Mouse (Mus musculus) heart, embryonic 16.5 days (tissue): ENCODE results near the gene Lrmda. TPM values are rescaled to one million over a fixed set of nuclear protein-coding genes. Genes with fewer than 3 reads are reported as not detected.

Experiments used
- ATAC-seq: fragments of 200-750 bp; cut with Nextera tagmentation; replicated peaks from 2 replicates; pipeline ENCODE4 v1.8.0; 2017; ENCODE audit warnings: moderate number of reproducible peaks; ENCODE audit not compliant: insufficient read depth, low FRiP score; ENCODE audit errors: extremely low read depth
- H3K27ac ChIP-seq: fragments of 300-500 bp; sonication (generic); 2 replicates; pipeline ENCODE4 v1.5.1; 2014; ENCODE audit warnings: mild to moderate bottlenecking, low read length, control low read depth, moderate library complexity
- H3K27me3 ChIP-seq: fragments of 300-500 bp; sonication (generic); 2 replicates; pipeline ENCODE4 v1.6.1; 2014; ENCODE audit warnings: low read length, mixed read lengths; ENCODE audit not compliant: control insufficient read depth, insufficient read depth
- H3K36me3 ChIP-seq: fragments of 300-500 bp; sonication (generic); 2 replicates; pipeline ENCODE4 v1.6.1; 2014; ENCODE audit not compliant: control insufficient read depth, insufficient read depth
- H3K4me1 ChIP-seq: fragments of 300-500 bp; sonication (generic); 2 replicates; pipeline ENCODE4 v1.6.1; 2014; ENCODE audit warnings: low read length, mixed read lengths; ENCODE audit not compliant: control insufficient read depth, insufficient read depth
- H3K4me2 ChIP-seq: fragments of 300-500 bp; sonication (generic); 2 replicates; pipeline ENCODE4 v1.6.1; 2014; ENCODE audit warnings: low read depth, mild to moderate bottlenecking, control low read depth, low read length
- H3K4me3 ChIP-seq: fragments of 300-500 bp; sonication (generic); 2 replicates; pipeline ENCODE4 v1.5.1; 2014; ENCODE audit warnings: mild to moderate bottlenecking, control low read depth, low read length
- H3K9ac ChIP-seq: fragments of 300-500 bp; sonication (generic); 2 replicates; pipeline ENCODE4 v1.6.1; 2014; ENCODE audit warnings: low read length, control low read depth
- H3K9me3 ChIP-seq: fragments of 300-500 bp; sonication (generic); replicated peaks from 2 replicates; pipeline ENCODE4 v1.6.1; 2016; ENCODE audit warnings: low read length; ENCODE audit not compliant: control insufficient read depth
- WGBS: fragments of 180-500 bp; shearing (Covaris S2); extraction: QIAGEN DNeasy Blood & Tissue Kit; methylation state at CpG from one replicate; pipeline ENCODE4 v1.1.7; 2014; 5-methylcytosine and 5-hydroxymethylcytosine counted together
- polyA plus RNA-seq: library from polyadenylated mRNA; unstranded; fragments of >200 nt; fragmentation: Nextera tagmentation; extraction: Ambion mirVana; gene quantifications from 2 replicates; pipeline ENCODE4 v1.2.1, GENCODE M21; 2015

Lrmda gene
- 0.34 and 0.55 TPM in 2 replicates for polyA plus RNA-seq

GRCm38 (mm10) chr14:22019252-22019948 lies at the start of gene Lrmda:
Gene Lrmda (plus strand): TSS chr14:22019712.
- peak within 1 kb of the TSS; percentile 95 for H3K4me2 ChIP-seq
- peak; percentile 86 for ATAC-seq
- H3K27ac ChIP-seq: peak within 1 kb of the TSS; percentile 42; the same call in 1 of the 2 replicates
- H3K27me3 ChIP-seq: no peaks in the 10 kb centered on the region
- no peaks in the 10 kb centered on the region for H3K36me3 ChIP-seq
- H3K4me3 ChIP-seq: peak within 1 kb of the TSS; percentile 60
- H3K9me3 ChIP-seq: no peaks in the 10 kb centered on the region
- peak within 1 kb of the TSS; percentile 74 for H3K9ac ChIP-seq
- H3K4me1 ChIP-seq: peaks cover 12% of the 10 kb centered on the region
- WGBS: 3% methylated on average over 33 of the region's 33 CpGs

- H3K27me3 ChIP-seq: peaks cover 20% of the 10 kb centered on the region
- peak overlapping the region; percentile 36 for H3K4me3 ChIP-seq
- H3K36me3 ChIP-seq: no peaks in the 10 kb centered on the region
- H3K4me2 ChIP-seq: peak overlapping the region; percentile 73
- H3K27ac ChIP-seq: no peak overlapping the region
- peaks cover 18% of the 10 kb centered on the region for H3K4me1 ChIP-seq
- no peak overlapping the region for H3K9ac ChIP-seq
- no peaks in the 10 kb centered on the region for H3K9me3 ChIP-seq
- peak; percentile 51; the same call in 1 of the 2 replicates for ATAC-seq
- WGBS: under 1% methylated on average over 22 of the region's 22 CpGs
Measured at GRCm38 (mm10) chr14:21981462-21981861, 38.0 kb upstream of the Lrmda start.

- Histone ChIP-seq H3K9me3 (no peaks in the 10 kb centered on the region), H3K27ac (peak overlapping the region; percentile 6; the same call in 1 of the 2 replicates), H3K4me1 (peaks cover 24% of the 10 kb centered on the region), H3K9ac (no peak overlapping the region; the same call in 1 of the 2 replicates), H3K4me3 (peak overlapping the region; percentile 51), H3K36me3 (no peaks in the 10 kb centered on the region), H3K4me2 (peak overlapping the region; percentile 73), H3K27me3 (peaks cover 20% of the 10 kb centered on the region)
- ATAC-seq: no peak
- 35% methylated on average over 14 of the region's 14 CpGs for WGBS
Measured at GRCm38 (mm10) chr14:21982096-21982591, 37.4 kb upstream of the Lrmda start.

GRCm38 (mm10) chr14:21982592-21983310 lies 36.8 kb upstream of the Lrmda start:
- H3K27ac ChIP-seq: peak overlapping the region; percentile 24
- H3K27me3 ChIP-seq: peaks cover 20% of the 10 kb centered on the region
- H3K4me3 ChIP-seq: peak overlapping the region; percentile 51
- no peaks in the 10 kb centered on the region for H3K36me3 ChIP-seq
- H3K9me3 ChIP-seq: no peaks in the 10 kb centered on the region
- H3K4me1 ChIP-seq: peaks cover 24% of the 10 kb centered on the region
- 9% methylated on average over 38 of the region's 38 CpGs for WGBS
- H3K4me2 ChIP-seq: peak overlapping the region; percentile 73
- no peak for ATAC-seq
- peak overlapping the region; percentile 66 for H3K9ac ChIP-seq

GRCm38 (mm10) chr14:21983311-21983949 lies 36.1 kb upstream of the Lrmda start:
- peaks cover 20% of the 10 kb centered on the region for H3K27me3 ChIP-seq
- peak overlapping the region; percentile 73 for H3K4me2 ChIP-seq
- H3K36me3 ChIP-seq: no peaks in the 10 kb centered on the region
- no peak for ATAC-seq
- no peaks in the 10 kb centered on the region for H3K9me3 ChIP-seq
- 8% methylated on average over 22 of the region's 22 CpGs for WGBS
- H3K9ac ChIP-seq: peak overlapping the region; percentile 66
- H3K27ac ChIP-seq: peak overlapping the region; percentile 24
- H3K4me3 ChIP-seq: peak overlapping the region; percentile 51
- peaks cover 24% of the 10 kb centered on the region for H3K4me1 ChIP-seq

- H3K4me2 ChIP-seq: peak overlapping the region; percentile 83
- peak overlapping the region; percentile 74 for H3K9ac ChIP-seq
- no peak for ATAC-seq
- no peaks in the 10 kb centered on the region for H3K9me3 ChIP-seq
- H3K36me3 ChIP-seq: no peaks in the 10 kb centered on the region
- H3K27me3 ChIP-seq: peaks cover 25% of the 10 kb centered on the region
- peak overlapping the region; percentile 66 for H3K4me3 ChIP-seq
- 27% methylated on average over 18 of the region's 18 CpGs for WGBS
- H3K27ac ChIP-seq: no peak overlapping the region
- peaks cover 28% of the 10 kb centered on the region for H3K4me1 ChIP-seq
Measured at GRCm38 (mm10) chr14:21983950-21984730, 35.4 kb upstream of the Lrmda start.

GRCm38 (mm10) chr14:21984757-21985425 lies 34.6 kb upstream of the Lrmda start:
- Histone ChIP-seq H3K4me1 (peaks cover 28% of the 10 kb centered on the region), H3K27ac (no peak overlapping the region), H3K9me3 (no peaks in the 10 kb centered on the region), H3K4me3 (peak overlapping the region; percentile 66), H3K4me2 (peak overlapping the region; percentile 83), H3K36me3 (no peaks in the 10 kb centered on the region), H3K9ac (peak overlapping the region; percentile 74), H3K27me3 (peaks cover 25% of the 10 kb centered on the region)
- WGBS: 9% methylated on average over 49 of the region's 49 CpGs
- ATAC-seq: no peak

- 6% methylated on average over 37 of the region's 37 CpGs for WGBS
- H3K9me3 ChIP-seq: no peaks in the 10 kb centered on the region
- H3K9ac ChIP-seq: peak overlapping the region; percentile 74
- H3K27ac ChIP-seq: peak overlapping the region; percentile 80; the same call in 1 of the 2 replicates
- H3K4me1 ChIP-seq: peaks cover 28% of the 10 kb centered on the region
- peak overlapping the region; percentile 66 for H3K4me3 ChIP-seq
- H3K4me2 ChIP-seq: peak overlapping the region; percentile 83
- H3K27me3 ChIP-seq: peaks cover 29% of the 10 kb centered on the region
- H3K36me3 ChIP-seq: no peaks in the 10 kb centered on the region
- ATAC-seq: no peak
Measured at GRCm38 (mm10) chr14:21985426-21985931, 34.0 kb upstream of the Lrmda start.
